Mouse (Mus musculus): ENCODE measurements around the gene Hfe. TPM values are rescaled to one million over a fixed set of nuclear protein-coding genes. Genes with fewer than 3 reads are reported as not detected.
"Not testable (repeated sequence)": the region's sequence is repeated elsewhere in the genome, so short reads cannot be mapped to it uniquely, and the experiment has no call there.

Hfe gene
- polyA plus RNA-seq, 2 experiments = 3.4 to 10.8 TPM

DNA sequence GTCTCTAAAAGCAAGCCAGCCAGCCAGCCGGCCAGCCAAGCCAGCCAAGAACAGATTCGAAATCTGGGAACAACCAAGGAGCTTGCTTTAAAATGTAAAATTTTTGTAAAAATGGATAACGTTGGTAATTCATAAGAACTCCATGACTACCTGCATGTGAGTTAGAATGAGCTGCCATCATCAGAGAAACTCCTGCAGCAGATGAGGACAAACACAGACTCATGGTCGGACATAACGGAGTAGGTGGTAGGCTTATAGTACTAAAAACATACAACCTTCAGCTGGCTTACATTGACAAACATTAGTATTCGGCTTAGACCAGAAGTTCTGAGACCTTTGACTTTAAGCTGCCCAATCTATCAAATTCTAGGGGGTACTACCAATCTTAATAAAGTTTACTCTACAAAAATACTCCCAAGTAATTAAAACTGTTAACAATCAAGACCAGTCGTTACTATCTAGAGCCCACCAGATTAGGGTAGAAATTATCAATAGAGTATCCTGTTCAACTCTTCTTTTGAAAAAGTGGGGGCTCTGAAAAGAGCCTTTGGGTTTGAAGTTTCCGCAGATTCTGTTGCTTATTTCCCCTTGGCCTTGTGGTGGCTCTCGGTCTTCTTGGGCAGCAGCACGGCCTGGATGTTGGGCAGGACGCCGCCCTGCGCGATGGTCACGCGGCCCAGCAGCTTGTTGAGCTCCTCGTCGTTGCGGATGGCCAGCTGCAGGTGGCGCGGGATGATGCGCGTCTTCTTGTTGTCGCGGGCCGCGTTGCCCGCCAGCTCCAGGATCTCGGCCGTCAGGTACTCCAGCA, 27.5 kb downstream of the Hfe start:
- not testable (repeated sequence) for H3K27me3 ChIP-seq (ENCODE audit: control insufficient read depth, insufficient read depth, low read length)
- DNase-seq (ENCODE audit: low read depth in 3 of 3, low spot score in 3 of 3) = peak in 1 of 3 experiments; percentile 53

DNA sequence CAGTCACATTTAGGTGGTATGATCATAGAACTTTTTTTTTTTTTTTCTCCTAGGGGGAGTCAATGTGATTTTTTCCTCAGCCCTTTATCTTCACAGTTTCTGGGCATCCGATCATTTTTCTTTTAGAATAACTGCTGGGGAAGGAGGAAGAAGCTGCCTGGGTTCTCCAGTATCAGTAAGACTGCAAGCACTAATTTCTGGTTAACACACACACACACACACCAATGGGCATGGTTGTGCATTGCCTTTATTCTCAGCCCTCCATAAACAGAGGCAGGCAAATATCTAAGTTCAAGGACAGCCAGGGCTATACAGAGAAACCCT, 28.1 kb downstream of the Hfe start:
- H3K9ac ChIP-seq (replicated peaks) = peak overlapping the region; percentile 95
- peak overlapping the region; percentile 80 for H3K4me2 ChIP-seq (ENCODE audit: low read depth)
- ATAC-seq (ENCODE audit: insufficient read depth) = no peak
- TF ChIP-seq CTCF (IDR thresholded peaks at IDR 0.05; ENCODE audit: low read depth) = no peak
- no peak for TF ChIP-seq EP300 (IDR thresholded peaks at IDR 0.05; ENCODE audit: low read depth)
- H3K4me3 ChIP-seq (ENCODE audit: insufficient read depth in 1 of 2, low read depth in 2 of 2, low read length in 2 of 2) = peak overlapping the region; percentile 65 to 66
- peaks cover 14 to 30% of the 10 kb centered on the region in 2 experiments for H3K4me1 ChIP-seq (replicated peaks; ENCODE audit: control insufficient read depth in 2 of 2, insufficient read depth in 2 of 2, low read length in 1 of 2)
- peak in 1 of 3 experiments; percentile 55 for DNase-seq (ENCODE audit: low read depth in 3 of 3, low spot score in 3 of 3)
- H3K27ac ChIP-seq = peak overlapping the region; percentile 98
- no peaks in the 10 kb centered on the region for H3K9me3 ChIP-seq (ENCODE audit: control insufficient read depth, low read length)
- 9% methylated on average over 1 of the region's 1 CpGs for WGBS (ENCODE audit: insufficient replicate concordance)
- H3K27me3 ChIP-seq (ENCODE audit: control insufficient read depth, insufficient read depth, low read length) = no peaks in the 10 kb centered on the region
- no peaks in the 10 kb centered on the region for H3K36me3 ChIP-seq (replicated peaks; ENCODE audit: control insufficient read depth, insufficient read depth, low read depth)

More for the DNA sequence above, 27.5 kb downstream of the Hfe start:
- ATAC-seq (ENCODE audit: insufficient read depth); H3K9me3 ChIP-seq (ENCODE audit: control insufficient read depth, low read length); H3K36me3 ChIP-seq (replicated peaks; ENCODE audit: control insufficient read depth, insufficient read depth, low read depth): not testable (repeated sequence)
- peak overlapping the region; percentile 65 to 66 for H3K4me3 ChIP-seq (ENCODE audit: insufficient read depth in 1 of 2, low read depth in 2 of 2, low read length in 2 of 2)
- H3K9ac ChIP-seq (replicated peaks) = peak overlapping the region; percentile 95
- peaks cover 14 to 34% of the 10 kb centered on the region in 2 experiments for H3K4me1 ChIP-seq (replicated peaks; ENCODE audit: control insufficient read depth in 2 of 2, insufficient read depth in 2 of 2, low read length in 1 of 2)
- TF ChIP-seq CTCF (IDR thresholded peaks at IDR 0.05; ENCODE audit: low read depth) = peak; percentile 25; the same call in 1 of the 2 replicates
- H3K4me2 ChIP-seq (ENCODE audit: low read depth) = peak overlapping the region; percentile 80
- peak overlapping the region; percentile 98 for H3K27ac ChIP-seq
- WGBS (ENCODE audit: insufficient replicate concordance) = 8% methylated on average over 13 of the region's 30 CpGs

DNA sequence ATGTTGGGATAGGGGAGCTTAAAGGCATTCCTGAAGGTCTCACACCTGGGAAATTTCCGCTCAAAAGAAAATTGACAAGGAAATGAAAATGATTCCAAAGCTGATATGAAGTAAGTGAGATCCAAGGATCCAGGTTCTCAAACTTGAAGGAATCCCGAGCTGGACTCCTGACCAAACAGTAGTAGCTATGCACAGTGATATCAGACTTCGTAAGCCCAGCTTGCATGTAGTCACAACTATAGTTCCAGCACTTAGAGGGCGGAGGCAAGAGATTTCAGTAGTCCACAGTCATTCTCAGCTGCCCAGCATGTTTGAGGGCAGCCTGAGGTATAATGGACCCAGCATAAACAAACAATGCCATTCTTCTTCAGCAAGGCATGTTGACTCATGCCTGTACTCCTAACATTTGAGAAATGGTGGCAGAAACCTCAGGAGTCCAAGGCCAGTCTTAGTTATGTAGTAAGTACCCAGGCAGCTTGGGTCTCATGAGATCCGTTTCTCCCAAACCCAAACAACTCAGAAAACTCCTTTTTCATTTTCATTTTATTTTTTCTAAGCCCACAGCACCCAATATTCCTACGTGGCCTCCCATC, 28.6 kb downstream of the Hfe start:
- Histone ChIP-seq H3K9ac (replicated peaks) (peak overlapping the region; percentile 95), H3K27ac (peak overlapping the region; percentile 98), H3K4me3 (ENCODE audit: insufficient read depth in 1 of 2, low read depth in 2 of 2, low read length in 2 of 2) (peak overlapping the region; percentile 7 to 66), H3K27me3 (ENCODE audit: control insufficient read depth, insufficient read depth, low read length) (no peaks in the 10 kb centered on the region), H3K4me2 (ENCODE audit: low read depth) (peak overlapping the region; percentile 80), H3K9me3 (ENCODE audit: control insufficient read depth, low read length) (no peaks in the 10 kb centered on the region), H3K4me1 (replicated peaks; ENCODE audit: control insufficient read depth in 2 of 2, insufficient read depth in 2 of 2, low read length in 1 of 2) (peaks cover 14 to 30% of the 10 kb centered on the region in 2 experiments), H3K36me3 (replicated peaks; ENCODE audit: control insufficient read depth, insufficient read depth, low read depth) (no peaks in the 10 kb centered on the region)
- TF ChIP-seq CTCF (IDR thresholded peaks at IDR 0.05; ENCODE audit: low read depth) = no peak
- TF ChIP-seq EP300 (IDR thresholded peaks at IDR 0.05; ENCODE audit: low read depth) = no peak
- 61% methylated on average over 6 of the region's 6 CpGs for WGBS (ENCODE audit: insufficient replicate concordance)
- no peak for ATAC-seq (ENCODE audit: insufficient read depth)
- DNase-seq (ENCODE audit: low read depth in 3 of 3, low spot score in 3 of 3) = no peak

DNA sequence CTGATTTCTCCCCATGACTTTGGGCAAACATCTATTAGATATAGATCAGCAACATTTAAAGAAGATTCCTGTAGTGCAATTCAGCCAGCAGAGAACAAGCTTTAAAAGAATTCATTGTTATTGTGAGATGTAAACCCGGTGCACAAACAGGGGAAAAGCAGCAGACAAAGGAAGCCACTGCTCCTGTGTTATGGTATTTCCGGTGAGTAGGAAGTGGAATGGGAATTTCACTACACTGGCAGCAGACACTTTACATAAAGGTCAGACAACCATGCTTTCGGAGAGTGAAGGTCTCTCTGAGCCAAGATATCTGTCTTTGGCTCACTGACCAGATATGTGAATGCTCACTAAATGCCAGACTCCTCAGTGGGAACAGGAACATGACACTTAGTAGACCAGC, 48.1 kb downstream of the Hfe start:
- Histone ChIP-seq H3K36me3 (replicated peaks; ENCODE audit: control insufficient read depth, insufficient read depth, low read depth) (no peaks in the 10 kb centered on the region), H3K4me1 (replicated peaks; ENCODE audit: control insufficient read depth in 2 of 2, insufficient read depth in 2 of 2, low read length in 1 of 2) (no peaks in the 10 kb centered on the region), H3K27ac (no peak overlapping the region), H3K4me3 (ENCODE audit: insufficient read depth in 1 of 2, low read depth in 2 of 2, low read length in 2 of 2) (no peak overlapping the region), H3K4me2 (ENCODE audit: low read depth) (no peak overlapping the region), H3K27me3 (ENCODE audit: control insufficient read depth, insufficient read depth, low read length) (no peaks in the 10 kb centered on the region), H3K9me3 (ENCODE audit: control insufficient read depth, low read length) (no peaks in the 10 kb centered on the region), H3K9ac (replicated peaks) (no peak overlapping the region)
- TF ChIP-seq EP300 (IDR thresholded peaks at IDR 0.05; ENCODE audit: low read depth) (no peak), CTCF (IDR thresholded peaks at IDR 0.05; ENCODE audit: low read depth) (no peak)
- ATAC-seq (ENCODE audit: insufficient read depth) (no peak), DNase-seq (ENCODE audit: low read depth in 3 of 3, low spot score in 3 of 3) (no peak)
- 45% methylated on average over 3 of the region's 3 CpGs for WGBS (ENCODE audit: insufficient replicate concordance)

DNA sequence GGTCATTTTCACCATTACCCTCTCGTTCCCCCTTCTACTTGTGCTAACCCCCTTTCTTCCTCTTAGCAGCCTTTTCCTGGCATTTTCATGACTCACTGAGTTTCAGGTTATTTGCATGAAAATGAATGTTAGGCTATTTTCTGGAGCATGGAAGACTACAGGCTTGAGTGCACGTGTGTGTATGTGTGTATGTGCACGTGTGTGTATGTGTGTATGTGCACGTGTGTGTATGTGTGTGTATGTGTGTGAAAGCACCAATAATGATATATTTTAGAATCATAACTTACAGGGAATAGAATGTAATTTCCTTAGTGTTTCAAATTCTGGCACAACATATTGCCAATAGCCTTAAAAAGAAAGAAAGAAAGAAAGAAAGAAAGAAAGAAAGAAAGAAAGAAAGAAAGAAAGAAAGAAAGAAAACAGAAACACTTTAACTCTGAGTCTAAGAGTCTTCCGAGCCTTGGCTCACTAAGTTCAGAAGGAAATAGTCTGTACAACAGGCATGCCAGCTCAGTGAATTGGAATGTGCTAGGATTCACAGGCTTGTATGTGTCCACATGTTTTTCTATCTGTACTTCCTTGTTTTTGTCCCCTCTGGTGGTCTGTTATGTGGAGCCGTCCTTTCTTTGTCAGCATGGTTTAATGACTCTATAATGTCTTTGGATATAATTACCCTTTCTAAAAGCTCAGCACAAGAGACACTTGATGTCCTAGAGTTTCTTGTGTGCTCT, 50.9 kb downstream of the Hfe start:
- no peaks in the 10 kb centered on the region for H3K27me3 ChIP-seq (ENCODE audit: control insufficient read depth, insufficient read depth, low read length)
- H3K4me1 ChIP-seq (replicated peaks; ENCODE audit: control insufficient read depth in 2 of 2, insufficient read depth in 2 of 2, low read length in 1 of 2) = no peaks in the 10 kb centered on the region
- no peaks in the 10 kb centered on the region for H3K9me3 ChIP-seq (ENCODE audit: control insufficient read depth, low read length)
- TF ChIP-seq EP300 (IDR thresholded peaks at IDR 0.05; ENCODE audit: low read depth) (no peak), CTCF (IDR thresholded peaks at IDR 0.05; ENCODE audit: low read depth) (no peak)
- H3K9ac ChIP-seq (replicated peaks) = no peak overlapping the region
- no peak overlapping the region for H3K27ac ChIP-seq
- no peak overlapping the region for H3K4me2 ChIP-seq (ENCODE audit: low read depth)
- DNase-seq (ENCODE audit: low read depth in 3 of 3, low spot score in 3 of 3) (no peak), ATAC-seq (ENCODE audit: insufficient read depth) (no peak)
- 53% methylated on average over 6 of the region's 6 CpGs for WGBS (ENCODE audit: insufficient replicate concordance)
- no peaks in the 10 kb centered on the region for H3K36me3 ChIP-seq (replicated peaks; ENCODE audit: control insufficient read depth, insufficient read depth, low read depth)
- H3K4me3 ChIP-seq (ENCODE audit: insufficient read depth in 1 of 2, low read depth in 2 of 2, low read length in 2 of 2) = no peak overlapping the region

Small RNA genes within 50 kb of the gene (microRNA-seq; reads per million reads assigned to microRNA genes)
- not detected for gene Gm44314
- not detected for gene Gm44350
- gene Gm44484 = not detected

Other genes starting within 250 kb of the Hfe start
Only the 30 nearest of the 38 such genes appear.
- gene Hist1h2bh, start 167.5 kb downstream of the Hfe start, polyA plus RNA-seq (2012; rRNA removed) = 6.7 and 8.7 TPM in 2 replicates
- 1.2 and 1.4 TPM in 2 replicates for gene Hist1h2bh, start 167.5 kb downstream of the Hfe start, polyA plus RNA-seq (2014; fragmentation: Nextera tagmentation; extraction: Ambion mirVana)
- gene Hist1h3f, start 166.8 kb downstream of the Hfe start, polyA plus RNA-seq (2012; rRNA removed) = 5.1 and 13.6 TPM in 2 replicates
- gene Hist1h3f, start 166.8 kb downstream of the Hfe start, polyA plus RNA-seq (2014; fragmentation: Nextera tagmentation; extraction: Ambion mirVana) = 1.00 and 1.1 TPM in 2 replicates
- gene Hist1h4f, start 159.2 kb downstream of the Hfe start, polyA plus RNA-seq (2012; rRNA removed) = 4.9 and 17.8 TPM in 2 replicates
- 0.75 and 1.6 TPM in 2 replicates for gene Hist1h4f, start 159.2 kb downstream of the Hfe start, polyA plus RNA-seq (2014; fragmentation: Nextera tagmentation; extraction: Ambion mirVana)
- 0.54 and 0.70 TPM in 2 replicates for gene Hist1h1d, start 157.6 kb downstream of the Hfe start, polyA plus RNA-seq (2012; rRNA removed)
- gene Hist1h1d, start 157.6 kb downstream of the Hfe start, polyA plus RNA-seq (2014; fragmentation: Nextera tagmentation; extraction: Ambion mirVana) = 1.2 and 1.6 TPM in 2 replicates
- 25.4 and 53.3 TPM in 2 replicates for gene Hist1h3e, start 148.5 kb downstream of the Hfe start, polyA plus RNA-seq (2012; rRNA removed)
- 3.9 and 5.1 TPM in 2 replicates for gene Hist1h3e, start 148.5 kb downstream of the Hfe start, polyA plus RNA-seq (2014; fragmentation: Nextera tagmentation; extraction: Ambion mirVana)
- gene Hist1h2ae, start 139.6 kb downstream of the Hfe start, polyA plus RNA-seq (2012; rRNA removed) = 10.8 and 14.3 TPM in 2 replicates
- 150 and 151 TPM in 2 replicates for gene Hist1h2ae, start 139.6 kb downstream of the Hfe start, polyA plus RNA-seq (2014; fragmentation: Nextera tagmentation; extraction: Ambion mirVana)
- 42.1 and 55.9 TPM in 2 replicates for gene Hist1h2bg, start 139.5 kb downstream of the Hfe start, polyA plus RNA-seq (2012; rRNA removed)
- gene Hist1h2bg, start 139.5 kb downstream of the Hfe start, polyA plus RNA-seq (2014; fragmentation: Nextera tagmentation; extraction: Ambion mirVana) = 6.9 and 10.2 TPM in 2 replicates
- gene Hist1h2bf, start 136.7 kb downstream of the Hfe start, polyA plus RNA-seq (2012; rRNA removed) = 15.9 and 35.2 TPM in 2 replicates
- gene Hist1h2bf, start 136.7 kb downstream of the Hfe start, polyA plus RNA-seq (2014; fragmentation: Nextera tagmentation; extraction: Ambion mirVana) = 3.4 and 4.4 TPM in 2 replicates
- 10.4 and 25.5 TPM in 2 replicates for gene Hist1h2ad, start 136.5 kb downstream of the Hfe start, polyA plus RNA-seq (2012; rRNA removed)
- gene Hist1h2ad, start 136.5 kb downstream of the Hfe start, polyA plus RNA-seq (2014; fragmentation: Nextera tagmentation; extraction: Ambion mirVana) = 4.7 and 5.1 TPM in 2 replicates
- gene Hist1h3d, start 135.1 kb downstream of the Hfe start, polyA plus RNA-seq (2012; rRNA removed) = 20.4 and 27.3 TPM in 2 replicates
- gene Hist1h3d, start 135.1 kb downstream of the Hfe start, polyA plus RNA-seq (2014; fragmentation: Nextera tagmentation; extraction: Ambion mirVana) = 7.1 and 7.2 TPM in 2 replicates
- gene Hist1h4d, start 129.3 kb downstream of the Hfe start, polyA plus RNA-seq (2012; rRNA removed) = 8.6 and 12.8 TPM in 2 replicates
- 152 and 155 TPM in 2 replicates for gene Hist1h4d, start 129.3 kb downstream of the Hfe start, polyA plus RNA-seq (2014; fragmentation: Nextera tagmentation; extraction: Ambion mirVana)
- 2.8 and 3.3 TPM in 2 replicates for gene Hist1h2be, start 89.7 kb downstream of the Hfe start, polyA plus RNA-seq (2012; rRNA removed)
- 0.95 and 1.3 TPM in 2 replicates for gene Hist1h2be, start 89.7 kb downstream of the Hfe start, polyA plus RNA-seq (2014; fragmentation: Nextera tagmentation; extraction: Ambion mirVana)
- 6.3 and 8.0 TPM in 2 replicates for gene Hist1h1e, start 88.3 kb downstream of the Hfe start, polyA plus RNA-seq (2012; rRNA removed)
- gene Hist1h1e, start 88.3 kb downstream of the Hfe start, polyA plus RNA-seq (2014; fragmentation: Nextera tagmentation; extraction: Ambion mirVana) = 23.1 and 24.4 TPM in 2 replicates
- gene Hist1h2ac, start 26.9 kb downstream of the Hfe start, polyA plus RNA-seq (2012; rRNA removed) = 1.5 and 1.8 TPM in 2 replicates
- gene Hist1h2ac, start 26.9 kb downstream of the Hfe start, polyA plus RNA-seq (2014; fragmentation: Nextera tagmentation; extraction: Ambion mirVana) = 1.1 and 1.3 TPM in 2 replicates
- gene Hist1h2bc, start 26.7 kb downstream of the Hfe start, polyA plus RNA-seq (2012; rRNA removed) = 67.1 and 79.7 TPM in 2 replicates
- 104 and 106 TPM in 2 replicates for gene Hist1h2bc, start 26.7 kb downstream of the Hfe start, polyA plus RNA-seq (2014; fragmentation: Nextera tagmentation; extraction: Ambion mirVana)
- 0.13 TPM in 1 of 2 replicates, not detected in the other for gene Hist1h1t, start 15.0 kb downstream of the Hfe start, polyA plus RNA-seq (2012; rRNA removed)
- not detected in 2 replicates for gene Hist1h1t, start 15.0 kb downstream of the Hfe start, polyA plus RNA-seq (2014; fragmentation: Nextera tagmentation; extraction: Ambion mirVana)
- 3.5 and 6.2 TPM in 2 replicates for gene Hist1h4c, start 12.4 kb downstream of the Hfe start, polyA plus RNA-seq (2012; rRNA removed)
- gene Hist1h4c, start 12.4 kb downstream of the Hfe start, polyA plus RNA-seq (2014; fragmentation: Nextera tagmentation; extraction: Ambion mirVana) = 8.5 and 10.1 TPM in 2 replicates
- 37.4 and 46.8 TPM in 2 replicates for gene Hist1h1c, start 28.0 kb upstream of the Hfe start, polyA plus RNA-seq (2012; rRNA removed)
- gene Hist1h1c, start 28.0 kb upstream of the Hfe start, polyA plus RNA-seq (2014; fragmentation: Nextera tagmentation; extraction: Ambion mirVana) = 72.5 and 86.6 TPM in 2 replicates
- gene Hist1h3c, start 34.7 kb upstream of the Hfe start, polyA plus RNA-seq (2012; rRNA removed) = 48.5 and 88.2 TPM in 2 replicates
- 3.6 and 5.7 TPM in 2 replicates for gene Hist1h3c, start 34.7 kb upstream of the Hfe start, polyA plus RNA-seq (2014; fragmentation: Nextera tagmentation; extraction: Ambion mirVana)
- gene Hist1h2bb, start 35.9 kb upstream of the Hfe start, polyA plus RNA-seq (2012; rRNA removed) = 20.0 and 34.0 TPM in 2 replicates
- 2.6 and 3.5 TPM in 2 replicates for gene Hist1h2bb, start 35.9 kb upstream of the Hfe start, polyA plus RNA-seq (2014; fragmentation: Nextera tagmentation; extraction: Ambion mirVana)
- gene Hist1h2ab, start 40.3 kb upstream of the Hfe start, polyA plus RNA-seq (2012; rRNA removed) = 45.2 and 45.3 TPM in 2 replicates
- gene Hist1h2ab, start 40.3 kb upstream of the Hfe start, polyA plus RNA-seq (2014; fragmentation: Nextera tagmentation; extraction: Ambion mirVana) = 70.4 and 74.8 TPM in 2 replicates
- 40.0 and 45.7 TPM in 2 replicates for gene Hist1h3b, start 41.4 kb upstream of the Hfe start, polyA plus RNA-seq (2012; rRNA removed)
- 8.9 and 11.4 TPM in 2 replicates for gene Hist1h3b, start 41.4 kb upstream of the Hfe start, polyA plus RNA-seq (2014; fragmentation: Nextera tagmentation; extraction: Ambion mirVana)
- gene Hist1h4b, start 46.2 kb upstream of the Hfe start, polyA plus RNA-seq (2012; rRNA removed) = 9.2 and 21.6 TPM in 2 replicates
- 4.5 and 5.1 TPM in 2 replicates for gene Hist1h4b, start 46.2 kb upstream of the Hfe start, polyA plus RNA-seq (2014; fragmentation: Nextera tagmentation; extraction: Ambion mirVana)
- 4.3 and 11.8 TPM in 2 replicates for gene Hist1h4a, start 50.4 kb upstream of the Hfe start, polyA plus RNA-seq (2012; rRNA removed)
- 0.57 and 0.78 TPM in 2 replicates for gene Hist1h4a, start 50.4 kb upstream of the Hfe start, polyA plus RNA-seq (2014; fragmentation: Nextera tagmentation; extraction: Ambion mirVana)
- gene Hist1h3a, start 51.5 kb upstream of the Hfe start, polyA plus RNA-seq (2012; rRNA removed) = 36.1 and 49.8 TPM in 2 replicates
- 5.8 and 7.5 TPM in 2 replicates for gene Hist1h3a, start 51.5 kb upstream of the Hfe start, polyA plus RNA-seq (2014; fragmentation: Nextera tagmentation; extraction: Ambion mirVana)
- gene Hist1h1a, start 52.8 kb upstream of the Hfe start, polyA plus RNA-seq (2012; rRNA removed) = 7.6 and 11.9 TPM in 2 replicates
- gene Hist1h1a, start 52.8 kb upstream of the Hfe start, polyA plus RNA-seq (2014; fragmentation: Nextera tagmentation; extraction: Ambion mirVana) = 6.3 and 7.4 TPM in 2 replicates
- 0.06 TPM in 1 of 2 replicates, not detected in the other for gene Trim38, start 59.1 kb upstream of the Hfe start, polyA plus RNA-seq (2012; rRNA removed)
- gene Trim38, start 59.1 kb upstream of the Hfe start, polyA plus RNA-seq (2014; fragmentation: Nextera tagmentation; extraction: Ambion mirVana) = not detected in 2 replicates
- 1.00 and 1.1 TPM in 2 replicates for gene Slc17a2, start 96.1 kb upstream of the Hfe start, polyA plus RNA-seq (2012; rRNA removed)
- gene Slc17a2, start 96.1 kb upstream of the Hfe start, polyA plus RNA-seq (2014; fragmentation: Nextera tagmentation; extraction: Ambion mirVana) = 0.77 and 1.3 TPM in 2 replicates
- 3.8 TPM in 2 replicates for gene Slc17a3, start 128.6 kb upstream of the Hfe start, polyA plus RNA-seq (2012; rRNA removed)
- 4.7 and 6.1 TPM in 2 replicates for gene Slc17a3, start 128.6 kb upstream of the Hfe start, polyA plus RNA-seq (2014; fragmentation: Nextera tagmentation; extraction: Ambion mirVana)
- 0.11 and 0.12 TPM in 2 replicates for gene Slc17a1, start 156.9 kb upstream of the Hfe start, polyA plus RNA-seq (2012; rRNA removed)
- gene Slc17a1, start 156.9 kb upstream of the Hfe start, polyA plus RNA-seq (2014; fragmentation: Nextera tagmentation; extraction: Ambion mirVana) = 0.08 and 0.25 TPM in 2 replicates

Measured in liver, embryonic 14.5 days (tissue).